Mouse (Mus musculus) lung, embryonic 16.5 days (tissue): Measurements from ENCODE around the gene Gm17584. TPM values are rescaled to one million over a fixed set of nuclear protein-coding genes. Genes with fewer than 3 reads are reported as not detected.
"Not testable (repeated sequence)": the region's sequence is repeated elsewhere in the genome, so short reads cannot be mapped to it uniquely, and the experiment has no call there.

Experiments used
- ATAC-seq: fragments of 200-750 bp; cut with Nextera tagmentation; 2 replicates; pipeline ENCODE4 v1.8.0; 2017; ENCODE audit warnings: low read depth, mild to moderate bottlenecking, moderate library complexity
- H3K27ac ChIP-seq: fragments of 300-500 bp; sonication (generic); 2 replicates; pipeline ENCODE4 v1.5.1; 2014; ENCODE audit warnings: mild to moderate bottlenecking, control low read depth, low read length
- H3K27me3 ChIP-seq: fragments of 300-500 bp; sonication (generic); 2 replicates; pipeline ENCODE4 v1.6.1; 2014; ENCODE audit warnings: low read depth, low read length, mixed read lengths; ENCODE audit not compliant: control insufficient read depth, insufficient read depth
- H3K36me3 ChIP-seq: fragments of 300-500 bp; sonication (generic); 2 replicates; pipeline ENCODE4 v1.6.1; 2014; ENCODE audit warnings: low read length; ENCODE audit not compliant: control insufficient read depth, insufficient read depth
- H3K4me1 ChIP-seq: fragments of 300-500 bp; sonication (generic); replicated peaks from 2 replicates; pipeline ENCODE4 v1.6.1; 2014; ENCODE audit warnings: low read length, mixed read lengths; ENCODE audit not compliant: control insufficient read depth, insufficient read depth
- H3K4me2 ChIP-seq: fragments of 300-500 bp; sonication (generic); 2 replicates; pipeline ENCODE4 v1.6.1; 2014; ENCODE audit warnings: low read depth, low read length, control low read depth
- H3K4me3 ChIP-seq: fragments of 300-500 bp; sonication (generic); 2 replicates; pipeline ENCODE4 v1.5.1; 2014; ENCODE audit warnings: mild to moderate bottlenecking, low read length, control low read depth
- H3K9ac ChIP-seq: fragments of 300-500 bp; sonication (generic); 2 replicates; pipeline ENCODE4 v1.6.1; 2014; ENCODE audit warnings: low read length, control low read depth
- H3K9me3 ChIP-seq: fragments of 300-500 bp; sonication (generic); 2 replicates; pipeline ENCODE4 v1.6.1; 2016; ENCODE audit warnings: low read length; ENCODE audit not compliant: control insufficient read depth
- WGBS: fragments of 180-500 bp; shearing (Covaris S2); extraction: QIAGEN DNeasy Blood & Tissue Kit; methylation state at CpG from one replicate; pipeline ENCODE4 v1.1.7; 2014; 5-methylcytosine and 5-hydroxymethylcytosine counted together
- polyA plus RNA-seq: library from polyadenylated mRNA; unstranded; fragments of >200 nt; fragmentation: Nextera tagmentation; extraction: Ambion mirVana; gene quantifications from 2 replicates; pipeline ENCODE4 v1.2.1, GENCODE M21; 2015

The Gm17584 gene
- polyA plus RNA-seq: not detected in 2 replicates

DNA sequence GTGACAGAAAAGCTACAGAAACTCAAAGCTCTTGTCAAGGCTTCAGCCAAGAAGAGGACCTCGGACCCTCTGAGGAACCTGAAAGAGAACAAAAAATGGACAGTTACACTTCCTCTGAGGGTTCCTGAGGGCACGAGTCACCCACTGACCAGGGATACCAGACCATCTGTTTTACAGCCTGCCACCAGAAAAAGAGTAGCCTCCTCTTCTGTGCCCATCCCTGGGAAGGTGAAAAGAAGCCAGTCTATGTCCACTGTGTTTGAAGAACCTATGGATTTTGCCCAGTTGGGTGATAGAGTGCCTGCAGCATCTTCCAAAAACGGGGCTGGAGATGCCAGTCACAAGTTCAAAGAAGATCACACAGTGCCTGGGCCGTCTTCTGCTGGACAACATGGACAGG lies at the start of gene Gm17584:
Gm17584 (plus strand) TSS at position 301 of the 400 bp plus-strand sequence.
- H3K9ac ChIP-seq, H3K27ac ChIP-seq, H3K36me3 ChIP-seq, ATAC-seq, H3K27me3 ChIP-seq, H3K9me3 ChIP-seq, H3K4me3 ChIP-seq, H3K4me1 ChIP-seq, H3K4me2 ChIP-seq: not testable (repeated sequence)
- no CpG with 5 or more reads among the region's 4 CpGs for WGBS

Other genes starting within 250 kb of the Gm17584 start
- not detected in 2 replicates for gene Gm17469, start 129.3 kb downstream of the Gm17584 start, polyA plus RNA-seq